Mouse (Mus musculus) frontal cortex, postnatal 25 days (tissue): ENCODE measurements at regions not wholly inside any gene's neighbourhood (a gene's known extent, or its start where the extent isn't known, plus 50 kb on each side); places are given as distances from the start of the nearest gene placed in this dataset.

Experiments
- DNase-seq, 2 experiments: peaks; one replicate each; pipeline ENCODE4 v3.0.0; 2022; ENCODE audit warnings: low spot score in 2 of 2

- no peak for DNase-seq
Measured at GRCm38 (mm10) chr19:21104462-21104936, 150.5 kb upstream of the Tmc1 start.

GRCm38 (mm10) chr19:21077771-21078548 lies 124.0 kb upstream of the Tmc1 start:
- no peak for DNase-seq

- DNase-seq: no peak
Measured at GRCm38 (mm10) chr19:21068381-21068780, 114.4 kb upstream of the Tmc1 start.

GRCm38 (mm10) chr19:21066432-21067113 lies 112.6 kb upstream of the Tmc1 start:
- DNase-seq: no peak

- DNase-seq: no peak
Measured at GRCm38 (mm10) chr19:21064902-21065301, 110.9 kb upstream of the Tmc1 start.

- DNase-seq: no peak
Measured at GRCm38 (mm10) chr19:21053597-21054544, 99.9 kb upstream of the Tmc1 start.

GRCm38 (mm10) chr19:21052771-21053170 lies 98.8 kb upstream of the Tmc1 start:
- no peak for DNase-seq

GRCm38 (mm10) chr19:21051872-21052271 lies 97.9 kb upstream of the Tmc1 start:
- no peak for DNase-seq

GRCm38 (mm10) chr19:21050994-21051721 lies 97.2 kb upstream of the Tmc1 start:
- no peak for DNase-seq

GRCm38 (mm10) chr19:21049301-21049700 lies 95.3 kb upstream of the Tmc1 start:
- DNase-seq: no peak

GRCm38 (mm10) chr19:21045565-21045964 lies 91.6 kb upstream of the Tmc1 start:
- no peak for DNase-seq

GRCm38 (mm10) chr19:21043958-21044357 lies 90.0 kb upstream of the Tmc1 start:
- no peak for DNase-seq

- no peak for DNase-seq
Measured at GRCm38 (mm10) chr19:21042536-21042935, 88.5 kb upstream of the Tmc1 start.

- DNase-seq: no peak
Measured at GRCm38 (mm10) chr19:21037448-21038077, 83.6 kb upstream of the Tmc1 start.

GRCm38 (mm10) chr19:21036507-21037425 lies 82.8 kb upstream of the Tmc1 start:
- peak in 1 of 2 experiments; percentile 18 for DNase-seq

- no peak for DNase-seq
Measured at GRCm38 (mm10) chr19:21035505-21035904, 81.5 kb upstream of the Tmc1 start.

GRCm38 (mm10) chr19:21033991-21034390 lies 80.0 kb upstream of the Tmc1 start:
- no peak for DNase-seq

GRCm38 (mm10) chr19:21032558-21032957 lies 78.6 kb upstream of the Tmc1 start:
- no peak for DNase-seq

GRCm38 (mm10) chr19:21031768-21032308 lies 77.8 kb upstream of the Tmc1 start:
- DNase-seq: no peak
